Mouse (Mus musculus): ENCODE results near the gene Bhlhe41. TPM values are rescaled to one million over a fixed set of nuclear protein-coding genes. Genes with fewer than 3 reads are reported as not detected.

The Bhlhe41 gene
- polyA plus RNA-seq, 1 experiment = 0.90 TPM

DNA sequence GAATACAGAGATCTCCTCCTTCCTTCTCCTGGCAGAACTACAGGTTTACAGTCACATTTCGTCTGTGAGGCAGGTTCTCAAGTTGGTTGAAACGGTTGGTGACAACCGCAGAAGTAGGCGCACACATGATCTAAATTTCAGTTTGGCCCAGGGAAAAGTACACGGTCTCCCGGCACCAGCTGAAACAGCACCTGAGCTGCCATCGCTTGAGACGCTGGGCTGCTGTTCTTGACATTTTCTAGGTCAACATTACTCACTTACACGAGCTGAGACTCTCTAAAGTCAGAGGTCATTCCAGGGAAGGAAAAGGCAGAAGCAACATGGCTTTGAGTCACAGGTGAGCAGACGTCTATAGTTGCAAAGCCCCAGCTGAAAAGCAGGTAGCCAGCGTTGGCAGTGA lies 13.4 kb downstream of the Bhlhe41 start:
- WGBS = 67% methylated on average over 11 of the region's 11 CpGs
- no peak for DNase-seq (ENCODE audit: low read depth, low spot score)

DNA sequence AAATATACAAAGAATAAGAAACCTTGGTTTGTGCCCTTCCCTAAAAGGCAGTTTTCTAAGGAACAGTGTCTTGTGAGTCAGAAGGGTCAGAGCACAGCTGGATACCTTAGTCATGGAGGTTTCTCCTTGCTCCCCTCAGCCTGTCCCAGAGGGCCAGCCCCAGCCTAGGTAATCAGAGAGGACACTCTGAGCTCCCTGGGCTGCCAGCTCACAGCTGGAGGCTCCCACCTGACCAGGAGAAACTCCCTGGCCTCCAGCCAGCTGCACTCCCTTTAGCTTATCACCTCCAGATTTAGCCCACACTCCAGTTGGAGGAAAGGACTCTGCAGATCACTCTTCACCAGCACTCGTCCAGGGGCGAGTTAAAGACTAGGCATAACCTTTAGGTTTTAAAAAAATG lies 14.6 kb downstream of the Bhlhe41 start:
- WGBS = 37% methylated on average over 2 of the region's 2 CpGs
- no peak for DNase-seq (ENCODE audit: low read depth, low spot score)

DNA sequence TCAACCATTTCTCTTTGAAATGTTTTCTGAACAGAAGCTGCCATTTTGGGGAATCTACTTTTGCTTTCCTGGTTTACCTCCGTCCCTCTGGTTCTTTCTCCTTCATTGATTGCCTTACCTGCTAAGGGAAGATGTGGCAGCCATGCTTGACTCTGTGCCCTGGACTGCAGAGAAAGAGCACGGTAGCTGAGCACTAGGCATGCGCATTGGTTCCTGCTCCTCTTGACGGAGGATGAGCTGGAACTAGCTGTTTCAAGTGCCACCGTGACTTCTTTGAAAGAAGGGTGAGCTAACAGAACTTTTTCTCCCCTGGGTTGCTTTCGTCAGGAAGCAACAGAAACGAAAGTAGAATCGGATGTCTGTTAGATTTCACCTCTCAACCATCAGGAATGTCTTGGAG lies 17.7 kb downstream of the Bhlhe41 start:
- WGBS = 86% methylated on average over 8 of the region's 8 CpGs
- DNase-seq (ENCODE audit: low read depth, low spot score) = no peak

DNA sequence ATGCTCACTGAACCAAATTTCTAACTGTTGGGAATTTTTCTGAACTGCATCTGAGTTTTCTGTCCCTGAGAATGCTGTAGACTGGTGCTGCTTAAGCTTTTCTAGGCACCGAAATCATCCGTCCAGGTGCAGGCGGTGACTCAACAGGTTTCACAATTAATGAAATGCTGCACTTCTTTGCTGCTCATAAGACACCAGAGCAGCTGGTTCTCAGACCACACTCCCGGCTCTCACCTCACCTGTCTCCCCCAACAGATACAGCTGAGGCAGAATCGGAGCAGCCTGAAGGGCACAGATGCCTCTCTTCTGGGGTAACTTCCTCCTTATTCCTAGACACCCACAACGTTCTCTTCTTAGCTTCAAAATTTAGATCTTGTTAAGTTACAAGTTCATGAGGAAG lies 18.4 kb downstream of the Bhlhe41 start:
- DNase-seq (ENCODE audit: low read depth, low spot score) = no peak
- WGBS = 76% methylated on average over 6 of the region's 6 CpGs

DNA sequence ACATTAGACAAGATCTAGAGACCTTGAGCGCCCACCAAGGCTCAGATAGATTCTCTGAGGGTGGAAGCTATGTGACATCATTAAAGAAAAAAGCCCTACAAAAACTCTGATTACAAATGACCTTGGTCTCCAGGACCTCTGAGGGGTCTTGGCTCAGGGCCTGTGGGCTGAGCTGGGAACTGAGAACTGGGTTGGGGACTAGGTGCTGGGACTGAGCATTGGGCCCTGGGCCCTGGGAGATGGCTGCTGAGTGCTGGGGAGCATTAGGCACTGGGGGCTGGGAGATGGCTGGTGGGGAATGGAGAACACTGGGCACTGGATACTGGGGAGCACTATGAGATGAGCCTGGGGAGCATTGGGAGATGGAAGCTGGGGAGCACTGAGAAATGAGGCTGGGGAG lies 19.3 kb downstream of the Bhlhe41 start:
- WGBS = 81% methylated on average over 1 of the region's 1 CpGs
- no peak for DNase-seq (ENCODE audit: low read depth, low spot score)

DNA sequence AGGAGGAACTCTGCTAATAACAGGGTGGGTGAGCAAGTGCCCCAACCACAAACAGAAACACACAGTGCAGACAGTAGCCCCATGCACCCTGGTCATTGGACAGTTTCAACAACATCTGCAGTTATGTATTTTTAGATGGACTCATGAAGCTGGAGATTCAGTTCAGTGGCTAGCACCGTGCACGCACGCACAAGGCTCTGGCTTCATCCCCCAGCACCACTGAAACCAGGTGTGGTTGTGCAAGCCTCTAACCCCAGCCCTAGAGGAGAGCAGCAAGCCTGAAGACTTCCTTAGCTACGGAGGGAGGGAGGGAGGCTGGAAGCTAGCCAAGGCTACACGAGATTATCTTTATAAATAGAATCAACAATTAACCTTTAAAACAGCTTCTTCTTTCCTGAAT lies 19.7 kb downstream of the Bhlhe41 start:
- WGBS = 38% methylated on average over 5 of the region's 5 CpGs
- DNase-seq (ENCODE audit: low read depth, low spot score) = no peak

DNA sequence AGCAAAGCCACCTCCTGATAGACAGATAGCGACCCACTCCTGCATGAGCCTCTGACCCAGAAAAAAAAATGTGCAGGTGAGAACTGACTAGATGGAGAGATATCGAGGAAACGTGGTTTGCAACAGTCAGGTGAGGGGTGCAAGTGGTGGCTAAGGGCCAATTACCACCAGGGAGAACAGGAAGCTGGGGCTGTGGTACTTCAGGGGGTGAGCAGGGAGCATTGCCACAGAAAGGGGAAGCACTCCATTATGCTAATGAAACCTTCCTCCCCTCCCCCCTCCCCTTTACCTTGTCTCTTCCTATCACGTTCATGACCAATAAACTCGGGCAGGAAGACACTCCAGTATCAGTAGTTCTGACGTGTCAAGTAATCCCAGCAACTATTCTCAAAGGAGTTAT lies 30.0 kb downstream of the Bhlhe41 start:
- no peak for DNase-seq (ENCODE audit: low read depth, low spot score)
- WGBS = 33% methylated on average over 6 of the region's 6 CpGs

DNA sequence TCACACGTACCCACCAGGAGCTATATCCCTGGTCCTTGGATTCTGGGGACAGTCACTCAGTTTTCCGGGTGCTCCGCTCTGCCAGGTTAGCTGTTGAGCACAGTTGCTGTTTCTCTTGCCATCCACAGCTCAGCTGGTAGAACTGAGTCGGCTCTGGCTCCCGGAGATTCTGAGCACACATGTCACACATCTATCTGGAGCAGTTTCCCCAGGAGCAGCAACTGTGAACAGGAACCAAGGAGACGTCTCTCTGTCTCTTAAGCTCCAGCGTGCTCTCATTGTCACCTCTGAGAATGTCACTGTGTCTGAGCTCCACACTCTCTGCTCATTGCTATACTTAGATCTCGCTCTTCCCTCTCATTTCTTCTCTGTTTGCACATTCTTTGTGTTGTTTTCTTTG lies 32.4 kb downstream of the Bhlhe41 start:
- WGBS = 73% methylated on average over 8 of the region's 8 CpGs
- DNase-seq (ENCODE audit: low read depth, low spot score) = no peak

DNA sequence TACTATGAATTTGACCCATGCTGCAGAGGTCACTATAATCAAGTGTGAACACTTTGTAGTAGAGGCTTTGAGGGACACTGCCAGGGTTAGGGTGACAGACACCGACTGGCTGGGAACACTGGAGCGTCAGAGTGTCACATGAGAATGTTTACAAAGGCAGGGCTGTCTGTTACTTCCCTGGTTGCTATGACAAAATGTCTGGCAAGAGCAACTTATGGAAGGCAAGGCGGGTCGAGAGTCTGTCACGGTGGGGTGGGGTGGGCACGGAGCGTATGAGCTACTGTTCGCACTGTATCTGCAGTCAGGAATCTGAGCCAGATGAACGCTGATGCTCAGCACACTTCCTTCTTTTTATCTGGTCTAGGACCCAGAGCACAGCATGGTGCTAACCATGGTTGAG lies 34.7 kb downstream of the Bhlhe41 start:
- 36% methylated on average over 9 of the region's 9 CpGs for WGBS
- DNase-seq (ENCODE audit: low read depth, low spot score) = no peak

DNA sequence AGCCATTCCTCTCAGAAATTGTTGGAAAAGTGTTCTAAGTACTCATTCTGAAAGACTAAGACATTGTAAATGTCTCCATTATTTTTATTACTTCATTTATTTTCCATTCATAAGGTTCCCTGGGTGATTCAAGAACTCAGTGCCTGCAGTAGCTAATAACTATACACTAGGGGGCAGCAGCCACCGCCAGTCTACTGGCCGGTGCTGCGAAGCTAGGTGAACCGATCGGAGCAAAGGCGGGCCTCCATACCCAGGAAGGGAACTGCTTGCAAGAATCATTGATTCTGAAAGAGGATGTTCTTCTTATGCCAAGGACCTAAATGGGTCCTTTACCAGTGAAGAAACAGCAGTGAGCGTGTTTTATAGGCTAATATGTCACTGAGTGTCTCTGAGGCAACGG lies 35.2 kb downstream of the Bhlhe41 start:
- no peak for DNase-seq (ENCODE audit: low read depth, low spot score)
- WGBS = 15% methylated on average over 8 of the region's 8 CpGs

DNA sequence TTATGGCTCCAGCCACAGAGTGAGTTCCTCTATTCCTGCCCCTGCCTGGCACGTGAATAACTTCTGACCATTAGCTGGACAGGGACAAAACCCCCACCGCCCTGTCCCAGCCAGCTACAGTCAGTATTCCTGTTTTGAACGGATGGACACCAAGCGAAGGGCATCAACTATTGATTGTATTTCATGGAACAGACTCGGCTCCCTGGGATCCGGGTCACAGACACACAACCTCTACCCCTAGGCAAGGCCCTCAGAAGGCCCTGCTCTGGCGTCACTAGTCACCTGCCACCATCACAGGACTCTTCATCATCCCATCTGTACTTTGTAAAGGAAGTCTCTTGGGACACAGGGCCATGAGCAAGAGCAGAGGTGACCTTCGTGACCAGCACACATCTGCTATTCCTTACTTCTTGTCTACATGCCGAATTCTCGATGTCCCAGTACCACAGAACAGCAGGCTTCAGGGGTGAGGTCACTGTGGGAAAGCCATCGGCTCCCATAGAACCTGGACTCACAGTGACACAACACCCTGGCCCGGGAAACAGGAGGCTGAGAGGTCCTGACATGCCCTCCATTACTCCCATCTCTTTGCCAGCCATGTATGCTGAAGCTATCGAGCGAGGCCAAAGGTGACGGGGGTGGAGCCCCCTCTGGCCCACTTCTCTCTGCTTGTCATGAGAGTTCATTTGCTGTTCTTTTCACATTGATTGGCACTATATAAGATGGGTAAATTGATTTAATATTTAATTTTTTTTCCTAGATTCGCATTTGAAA lies 36.1 kb downstream of the Bhlhe41 start:
- DNase-seq (ENCODE audit: low read depth, low spot score) = no peak
- WGBS = 81% methylated on average over 16 of the region's 16 CpGs

DNA sequence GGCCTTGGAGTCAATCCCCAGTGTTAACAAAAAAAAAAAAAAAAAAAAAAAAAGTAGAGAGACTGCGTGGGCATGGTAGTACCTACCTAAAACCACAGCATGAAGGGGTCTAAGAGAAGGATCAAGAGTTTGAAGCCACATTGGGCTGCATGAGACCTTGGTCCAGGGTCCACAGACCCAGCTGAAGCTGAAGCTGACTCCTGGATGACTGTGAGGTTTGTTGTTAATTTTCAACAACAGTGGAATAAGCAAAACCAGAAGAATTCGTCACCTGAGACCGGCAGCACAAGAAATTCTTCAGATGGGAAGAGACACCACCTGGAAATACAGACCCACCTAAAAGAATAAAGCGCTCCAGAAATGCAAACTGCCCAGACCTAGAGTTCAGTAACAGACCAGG lies 39.1 kb downstream of the Bhlhe41 start:
- WGBS = 90% methylated on average over 4 of the region's 4 CpGs
- DNase-seq (ENCODE audit: low read depth, low spot score) = no peak

DNA sequence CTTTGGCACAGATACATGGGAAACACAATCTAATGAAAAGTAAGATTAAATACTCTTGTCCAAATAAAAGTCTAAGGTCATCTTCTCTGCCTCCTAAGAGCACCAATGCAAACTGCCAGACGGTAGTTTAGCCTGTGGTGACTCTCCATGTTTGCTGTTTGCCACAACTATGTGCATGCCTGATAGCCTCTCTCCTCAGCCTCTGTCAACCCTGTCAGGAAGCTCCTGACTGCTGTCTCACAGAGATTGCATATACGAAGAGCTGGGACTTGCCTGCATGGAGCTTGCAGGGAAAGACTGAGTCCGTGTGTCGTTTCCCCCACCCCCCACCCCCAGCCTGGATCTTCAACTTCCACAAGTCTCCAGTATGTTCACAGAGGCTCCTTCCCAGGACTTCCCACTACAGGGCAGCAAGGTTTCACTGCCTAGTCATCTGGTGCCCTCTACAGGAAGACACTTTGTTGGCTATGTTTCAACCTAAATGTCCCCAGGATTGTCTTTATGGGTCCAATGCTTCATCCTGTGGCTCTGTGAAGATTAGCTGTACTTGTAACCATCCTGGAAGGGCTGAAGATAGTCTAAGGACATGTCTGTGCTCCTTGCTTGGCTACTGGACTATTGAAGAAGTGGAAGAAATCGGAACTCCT lies 41.6 kb downstream of the Bhlhe41 start:
- no peak for DNase-seq (ENCODE audit: low read depth, low spot score)
- WGBS = 45% methylated on average over 5 of the region's 5 CpGs

DNA sequence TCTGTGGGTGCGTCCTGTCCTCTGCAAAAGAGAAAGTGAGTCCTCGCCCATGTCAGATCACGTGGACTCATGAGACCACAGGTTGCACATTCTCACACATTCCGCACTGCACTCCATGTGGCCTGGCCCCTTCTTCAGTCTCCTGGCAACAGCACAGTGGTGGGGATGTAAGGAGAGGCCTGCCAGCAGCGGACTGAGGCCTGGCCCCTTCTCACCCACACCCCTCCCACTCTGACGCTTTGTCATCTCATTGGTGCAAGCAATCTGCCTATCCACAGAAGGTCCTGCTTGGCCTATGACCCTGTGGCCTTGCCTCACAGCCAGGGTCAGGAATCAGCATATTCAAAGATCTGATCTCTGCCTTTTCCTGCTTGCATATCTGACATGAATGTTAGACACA lies 42.3 kb downstream of the Bhlhe41 start:
- WGBS = 68% methylated on average over 6 of the region's 6 CpGs
- DNase-seq (ENCODE audit: low read depth, low spot score) = no peak

DNA sequence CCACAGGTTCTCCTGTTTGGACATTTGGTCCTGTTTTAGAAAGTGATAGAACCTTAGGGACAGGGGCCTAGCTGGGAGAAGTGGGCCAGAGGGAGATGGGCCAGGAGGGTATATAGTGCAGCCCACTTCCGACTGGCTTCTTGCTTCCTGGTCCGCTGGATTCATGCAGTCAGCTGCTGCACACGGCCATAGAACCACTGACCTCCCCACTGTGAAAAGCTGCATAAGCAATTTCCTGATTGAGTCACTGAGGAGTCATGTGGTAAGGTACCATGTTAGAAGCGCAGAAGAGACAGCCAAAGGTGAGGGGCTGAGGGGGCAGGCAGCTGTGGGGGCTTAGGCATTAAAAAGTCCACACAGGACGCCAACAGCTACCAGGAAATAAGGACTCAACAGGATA lies 43.1 kb downstream of the Bhlhe41 start:
- WGBS = 82% methylated on average over 5 of the region's 5 CpGs

DNA sequence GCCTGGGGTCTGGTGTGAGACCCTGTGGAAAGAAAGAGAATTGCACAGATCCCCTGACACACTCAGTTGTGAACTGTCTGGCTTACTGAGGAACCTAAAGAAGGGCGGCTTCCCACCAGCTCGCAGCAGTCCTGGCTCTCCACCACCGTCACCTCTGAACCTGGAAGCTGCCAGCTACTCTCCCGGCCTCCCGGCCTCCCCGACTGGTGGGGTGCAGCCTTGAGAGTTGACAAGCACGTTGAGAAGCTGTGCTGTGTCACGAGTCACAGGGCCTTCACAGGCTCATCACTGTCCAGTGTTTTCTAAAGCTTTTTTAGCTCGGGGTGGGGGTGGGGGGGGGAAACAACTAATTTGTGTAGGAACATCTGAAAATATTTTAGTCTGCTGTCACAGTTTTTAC lies 46.2 kb downstream of the Bhlhe41 start:
- 85% methylated on average over 9 of the region's 9 CpGs for WGBS
- DNase-seq (ENCODE audit: low read depth, low spot score) = no peak

More for the DNA sequence above, 43.1 kb downstream of the Bhlhe41 start:
- no peak for DNase-seq (ENCODE audit: low read depth, low spot score)

DNA sequence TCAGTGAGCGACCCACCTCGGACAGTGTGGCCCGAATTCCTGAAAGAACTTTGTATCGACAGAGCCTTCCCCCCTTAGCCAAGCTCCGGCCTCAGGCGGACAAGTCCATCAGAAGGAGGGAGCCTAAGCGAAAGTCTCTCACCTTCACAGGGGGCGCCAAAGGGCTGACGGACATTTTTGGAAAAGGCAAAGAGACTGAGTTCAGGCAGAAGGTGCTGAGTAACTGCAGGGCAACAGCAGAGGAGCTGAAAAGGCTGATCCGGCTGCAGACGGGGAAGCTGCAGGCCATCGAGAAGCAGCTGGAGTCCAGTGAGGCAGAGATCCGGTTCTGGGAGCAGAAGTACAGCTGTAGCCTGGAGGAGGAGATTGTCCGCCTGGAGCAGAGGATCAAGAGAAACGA lies 50.2 kb downstream of the Bhlhe41 start:
- WGBS = 52% methylated on average over 15 of the region's 15 CpGs

DNA sequence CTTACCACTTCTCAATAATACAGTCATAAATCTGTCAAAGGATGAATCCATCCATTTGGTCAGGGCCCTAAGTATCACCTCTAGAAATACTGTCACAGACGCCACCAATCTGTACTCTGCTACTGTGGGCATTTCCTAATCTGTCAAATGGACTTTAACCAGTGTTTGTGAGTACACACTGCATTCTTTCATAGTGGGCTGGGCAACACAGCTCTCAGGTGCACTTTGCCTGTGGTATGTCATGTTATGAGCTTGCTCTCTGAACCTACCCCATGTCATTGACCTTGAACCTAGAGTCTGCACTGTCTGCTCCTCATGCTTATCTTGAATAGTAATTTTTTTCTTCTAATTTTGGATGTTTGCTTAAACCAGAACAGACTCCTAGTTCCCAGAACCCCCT lies 54.2 kb downstream of the Bhlhe41 start:
- no peak for DNase-seq (ENCODE audit: low read depth, low spot score)
- WGBS = 37% methylated on average over 1 of the region's 1 CpGs

More for the DNA sequence above, 50.2 kb downstream of the Bhlhe41 start:
- DNase-seq (ENCODE audit: low read depth, low spot score) = no peak

DNA sequence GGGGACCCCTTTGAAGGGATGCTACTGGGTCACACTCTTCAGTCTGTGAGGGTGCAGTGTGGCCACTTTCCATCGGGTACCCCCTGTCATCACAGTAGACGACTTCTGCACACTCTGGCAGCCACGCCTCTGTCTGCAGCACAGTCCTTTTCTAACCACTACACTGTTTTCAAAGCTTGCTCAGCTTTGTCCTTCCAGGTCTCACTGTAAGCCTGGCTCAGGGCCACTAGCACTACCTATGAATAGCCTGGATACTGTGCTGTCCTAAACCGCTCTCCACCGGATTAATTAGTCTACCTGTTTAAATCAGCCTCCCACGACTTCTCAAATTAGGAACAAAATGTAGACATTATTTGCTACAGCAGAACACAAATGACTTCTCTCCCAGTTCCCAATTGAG lies 55.3 kb downstream of the Bhlhe41 start:
- no peak for DNase-seq (ENCODE audit: low read depth, low spot score)
- 84% methylated on average over 6 of the region's 6 CpGs for WGBS

DNA sequence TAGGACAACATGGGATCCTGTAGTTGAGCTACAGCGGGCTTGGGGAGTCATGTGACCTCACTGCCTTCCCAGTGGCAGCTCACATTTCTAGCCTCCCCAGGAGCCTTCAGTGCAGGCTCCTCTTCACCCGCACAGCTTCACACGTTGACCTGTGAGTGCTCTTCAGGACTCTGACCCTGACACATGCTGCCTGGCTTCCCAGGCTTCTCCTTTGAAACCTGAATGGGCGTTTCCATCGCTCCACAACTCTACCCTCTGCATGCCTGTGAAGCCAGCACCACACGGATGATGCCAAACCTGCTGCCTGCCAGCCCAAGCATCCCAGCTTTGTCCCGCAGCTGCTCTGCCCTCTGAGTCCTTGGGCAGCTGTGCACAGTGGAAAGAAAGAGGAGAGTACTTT lies 55.8 kb downstream of the Bhlhe41 start:
- no peak for DNase-seq (ENCODE audit: low read depth, low spot score)
- 72% methylated on average over 7 of the region's 7 CpGs for WGBS
